Mouse (Mus musculus) midbrain, embryonic 12.5 days (tissue): ENCODE measurements at regions not wholly inside any gene's neighbourhood (a gene's known extent, or its start where the extent isn't known, plus 50 kb on each side); places are given as distances from the start of the nearest gene placed in this dataset.

Experiments used
- ATAC-seq: fragments of 200-750 bp; cut with Nextera tagmentation; 2 replicates; pipeline ENCODE4 v1.8.0; 2017; ENCODE audit warnings: low read depth, moderate TSS enrichment, moderate library complexity; ENCODE audit not compliant: low FRiP score
- H3K27ac ChIP-seq: fragments of 300-500 bp; sonication (generic); replicated peaks from 2 replicates; pipeline ENCODE4 v1.5.1; 2016; ENCODE audit warnings: mild to moderate bottlenecking
- H3K27me3 ChIP-seq: fragments of 300-500 bp; sonication (generic); 2 replicates; pipeline ENCODE4 v1.6.1; 2016; ENCODE audit warnings: mild to moderate bottlenecking
- H3K36me3 ChIP-seq: fragments of 300-500 bp; sonication (generic); 2 replicates; pipeline ENCODE4 v1.6.1; 2016
- H3K4me1 ChIP-seq: fragments of 300-500 bp; sonication (generic); 2 replicates; pipeline ENCODE4 v1.6.1; 2016
- H3K4me2 ChIP-seq: fragments of 300-500 bp; sonication (generic); replicated peaks from 2 replicates; pipeline ENCODE4 v1.6.1; 2016; ENCODE audit warnings: mild to moderate bottlenecking, moderate library complexity
- H3K4me3 ChIP-seq: fragments of 300-500 bp; sonication (generic); 2 replicates; pipeline ENCODE4 v1.5.1; 2016; ENCODE audit warnings: mild to moderate bottlenecking
- H3K9ac ChIP-seq: fragments of 300-500 bp; sonication (generic); replicated peaks from 2 replicates; pipeline ENCODE4 v1.6.1; 2016; ENCODE audit warnings: mild to moderate bottlenecking, moderate library complexity
- H3K9me3 ChIP-seq: fragments of 300-500 bp; sonication (generic); 2 replicates; pipeline ENCODE4 v1.6.1; 2016; ENCODE audit warnings: mild to moderate bottlenecking
- WGBS: fragments of 180-500 bp; shearing (Covaris S2); methylation state at CpG from one replicate; pipeline ENCODE4 v1.1.7; 2016; 5-methylcytosine and 5-hydroxymethylcytosine counted together

DNA sequence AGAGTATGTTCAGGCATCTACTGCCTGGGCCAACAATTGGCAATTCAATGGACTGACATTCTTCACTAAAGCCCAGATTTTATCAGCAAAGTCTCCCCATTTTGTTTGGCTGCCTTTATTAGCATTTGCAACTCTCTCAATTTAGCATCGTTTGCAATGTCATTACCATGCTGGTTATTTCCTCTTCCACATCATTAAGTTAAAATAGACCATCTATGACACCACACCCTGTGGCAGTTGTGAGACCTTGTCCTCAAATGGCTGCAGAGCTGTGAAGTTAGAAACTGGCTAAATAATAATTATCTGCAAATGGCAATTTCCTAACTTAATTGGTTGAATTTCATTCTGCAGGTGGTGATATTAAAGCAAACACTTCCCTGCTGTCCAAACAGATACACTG, 381.8 kb downstream of the H2al1n start:
- Histone ChIP-seq H3K4me3 (no peak overlapping the region), H3K9ac (no peak overlapping the region), H3K27me3 (no peaks in the 10 kb centered on the region), H3K4me2 (no peak overlapping the region), H3K36me3 (no peaks in the 10 kb centered on the region), H3K27ac (no peak overlapping the region), H3K9me3 (no peaks in the 10 kb centered on the region), H3K4me1 (no peaks in the 10 kb centered on the region)
- 66% methylated on average over 1 of the region's 1 CpGs for WGBS
- ATAC-seq = no peak

GRCm38 (mm10) chrX:14596799-14597198, 385.9 kb downstream of the H2al1n start:
- Histone ChIP-seq H3K4me3 (no peak overlapping the region), H3K27ac (no peak overlapping the region), H3K4me1 (no peaks in the 10 kb centered on the region), H3K9me3 (no peaks in the 10 kb centered on the region), H3K9ac (no peak overlapping the region), H3K27me3 (no peaks in the 10 kb centered on the region), H3K36me3 (no peaks in the 10 kb centered on the region), H3K4me2 (no peak overlapping the region)
- ATAC-seq = no peak

DNA sequence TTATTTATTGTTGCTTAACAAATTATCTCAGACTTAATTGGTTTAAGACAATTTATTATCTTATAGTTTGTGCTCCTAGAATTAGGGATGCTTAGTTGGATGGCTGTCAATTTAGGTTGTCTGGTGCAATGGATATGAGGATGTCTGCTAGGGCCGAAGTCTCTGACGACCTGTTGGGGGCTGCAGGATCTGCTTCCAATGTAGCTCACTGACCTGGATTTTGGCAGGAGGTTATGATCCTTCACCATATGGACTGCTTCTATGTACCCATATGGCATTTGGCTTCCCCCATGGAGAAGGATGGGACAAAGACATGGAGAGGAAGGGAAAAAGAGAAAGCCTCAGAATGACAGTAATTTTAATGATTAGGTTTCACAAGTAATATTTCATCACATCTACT, 391.0 kb downstream of the H2al1n start:
- Histone ChIP-seq H3K4me2 (no peak overlapping the region), H3K4me1 (no peaks in the 10 kb centered on the region), H3K9me3 (no peaks in the 10 kb centered on the region), H3K4me3 (no peak overlapping the region), H3K27me3 (no peaks in the 10 kb centered on the region), H3K36me3 (no peaks in the 10 kb centered on the region), H3K27ac (no peak overlapping the region), H3K9ac (no peak overlapping the region)
- ATAC-seq = no peak
- 86% methylated on average over 2 of the region's 2 CpGs for whole genome bisulfite sequencing

- Histone ChIP-seq H3K4me1 (no peaks in the 10 kb centered on the region), H3K27ac (no peak overlapping the region), H3K36me3 (no peaks in the 10 kb centered on the region), H3K9ac (no peak overlapping the region), H3K27me3 (no peaks in the 10 kb centered on the region), H3K9me3 (no peaks in the 10 kb centered on the region), H3K4me3 (no peak overlapping the region), H3K4me2 (no peak overlapping the region)
- WGBS = 75% methylated on average over 1 of the region's 1 CpGs
- ATAC-seq = no peak
Observed at GRCm38 (mm10) chrX:14609196-14609595, 398.2 kb downstream of the H2al1n start.

- Histone ChIP-seq H3K4me2 (no peak overlapping the region), H3K9ac (no peak overlapping the region), H3K4me3 (no peak overlapping the region), H3K9me3 (0 out of 2 replicates have a peak, but pooled peaks cover 4% of the 10 kb centered on the region), H3K27ac (no peak overlapping the region), H3K4me1 (no peaks in the 10 kb centered on the region), H3K27me3 (no peaks in the 10 kb centered on the region), H3K36me3 (no peaks in the 10 kb centered on the region)
- whole genome bisulfite sequencing = 31% methylated on average over 10 of the region's 10 CpGs
- ATAC-seq = peak; percentile 82
Observed at GRCm38 (mm10) chrX:14628267-14628901, 417.4 kb downstream of the H2al1n start.

GRCm38 (mm10) chrX:14639378-14639777, 428.4 kb downstream of the H2al1n start:
- Histone ChIP-seq H3K27me3 (no peaks in the 10 kb centered on the region), H3K9ac (no peak overlapping the region), H3K4me3 (no peak overlapping the region), H3K4me1 (no peaks in the 10 kb centered on the region), H3K9me3 (no peaks in the 10 kb centered on the region), H3K4me2 (no peak overlapping the region), H3K36me3 (no peaks in the 10 kb centered on the region), H3K27ac (no peak overlapping the region)
- WGBS = 91% methylated on average over 3 of the region's 3 CpGs
- ATAC-seq = no peak

DNA sequence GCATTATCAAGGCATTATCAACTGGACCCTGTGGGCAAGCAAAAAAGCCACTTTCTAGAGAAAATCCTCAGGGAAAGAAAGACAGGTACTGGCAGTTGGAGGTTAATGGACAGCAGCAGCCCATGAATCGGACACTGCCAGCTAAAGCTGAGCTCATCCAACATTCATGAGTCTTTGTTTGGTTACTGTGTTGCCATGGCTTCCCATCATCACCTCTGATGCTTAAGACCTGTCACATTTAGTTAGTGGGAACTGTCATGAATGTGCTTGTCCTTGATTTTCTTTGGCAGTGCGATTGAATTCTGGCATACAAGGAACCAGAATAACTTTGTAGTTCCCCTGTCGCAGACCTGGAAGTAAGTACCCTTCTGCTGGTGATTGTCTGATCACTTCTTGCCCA, 453.9 kb downstream of the H2al1n start:
- WGBS = 32% methylated on average over 3 of the region's 3 CpGs
- no peak overlapping the region for H3K9ac ChIP-seq
- peak; percentile 96 for ATAC-seq
- H3K36me3 ChIP-seq = no peaks in the 10 kb centered on the region
- no peaks in the 10 kb centered on the region for H3K9me3 ChIP-seq
- H3K27ac ChIP-seq = peak overlapping the region; percentile 39; the same call in 1 of the 2 replicates
- no peak overlapping the region for H3K4me2 ChIP-seq
- no peak overlapping the region for H3K4me3 ChIP-seq
- H3K27me3 ChIP-seq = no peaks in the 10 kb centered on the region
- no peaks in the 10 kb centered on the region for H3K4me1 ChIP-seq

DNA sequence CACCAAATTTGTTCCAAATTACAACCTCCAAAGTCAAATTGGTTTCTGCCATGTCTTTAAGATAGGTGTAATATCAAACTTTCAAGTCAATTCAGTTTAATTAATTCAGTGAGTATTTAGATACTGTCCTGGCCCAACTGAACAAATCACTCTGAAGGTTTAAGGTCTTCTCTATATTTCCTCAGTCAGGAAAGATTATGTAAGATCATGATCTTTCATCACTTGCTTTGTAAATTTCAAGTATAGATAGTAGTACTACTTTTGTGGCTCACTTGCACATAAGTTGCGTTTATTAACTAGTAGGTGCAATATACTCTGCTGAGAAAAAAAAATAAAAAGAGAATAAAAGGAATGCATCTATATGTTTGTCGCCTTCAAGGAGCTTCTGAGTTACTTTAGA, 485.4 kb downstream of the H2al1n start:
- H3K4me1 ChIP-seq = no peaks in the 10 kb centered on the region
- WGBS = 94% methylated on average over 2 of the region's 2 CpGs
- no peak overlapping the region for H3K27ac ChIP-seq
- H3K9ac ChIP-seq = no peak overlapping the region
- no peaks in the 10 kb centered on the region for H3K9me3 ChIP-seq
- H3K27me3 ChIP-seq = no peaks in the 10 kb centered on the region
- no peak overlapping the region for H3K4me2 ChIP-seq
- no peak for ATAC-seq
- H3K36me3 ChIP-seq = no peaks in the 10 kb centered on the region
- no peak overlapping the region for H3K4me3 ChIP-seq

- Histone ChIP-seq H3K27me3 (no peaks in the 10 kb centered on the region), H3K4me3 (no peak overlapping the region), H3K27ac (no peak overlapping the region), H3K36me3 (no peaks in the 10 kb centered on the region), H3K9me3 (no peaks in the 10 kb centered on the region), H3K9ac (no peak overlapping the region), H3K4me1 (no peaks in the 10 kb centered on the region), H3K4me2 (no peak overlapping the region)
- ATAC-seq = no peak
Observed at GRCm38 (mm10) chrX:14738999-14739398, 528.1 kb downstream of the H2al1n start.
